Comparison of ENCODE assay signal across 8 mouse cellular contexts in the genomic region with DNA sequence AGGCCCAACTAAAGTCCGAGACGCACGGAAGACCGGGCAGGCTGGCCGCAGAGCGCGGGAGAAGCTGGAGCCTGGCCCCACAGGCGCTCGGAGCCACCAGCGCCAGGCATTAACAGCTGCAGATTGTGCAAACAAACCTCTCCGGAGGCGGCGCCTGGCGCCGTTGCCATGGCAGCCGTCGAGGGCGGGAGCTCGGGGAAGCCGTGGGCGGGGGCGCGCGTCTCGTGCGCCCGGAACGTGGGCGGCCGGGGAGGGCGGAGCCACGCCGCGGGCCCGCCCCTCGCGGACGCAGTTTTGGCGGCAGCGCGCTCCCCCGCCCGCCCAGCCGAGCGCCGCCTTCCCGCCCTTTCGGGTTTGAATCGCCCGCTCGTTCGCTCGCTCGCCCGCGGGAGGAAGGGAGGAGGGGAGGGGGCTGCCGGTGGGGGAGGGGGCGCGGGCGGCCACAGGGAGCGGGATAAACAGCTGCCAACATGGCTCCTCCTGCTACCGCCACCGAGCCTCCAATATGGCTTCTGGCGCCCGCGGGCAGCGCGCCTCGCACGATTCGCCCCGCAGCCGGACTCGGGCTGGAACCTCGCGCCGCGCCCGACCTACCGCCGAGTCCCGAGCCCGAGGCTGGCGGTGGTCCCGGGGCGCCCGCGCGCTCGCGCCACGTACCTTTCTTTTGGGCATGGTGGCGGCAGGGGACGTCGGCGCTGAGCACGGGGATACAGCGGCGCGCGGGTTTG. TPM values are rescaled to one million over a fixed set of nuclear protein-coding genes. Genes with fewer than 3 reads are reported as not detected.
DNase-seq lines count a peak whose midpoint lies in the region; ATAC-seq and TF ChIP-seq lines count a peak whose summit lies in the region.

No protein-coding gene starts in this region.

- TF ChIP-seq CTCF in stomach, postnatal 0 days (IDR thresholded peaks at IDR 0.05; ENCODE audit: low read depth) = peak; percentile 35; the same call in 1 of the 2 replicates

- H3K36me3 ChIP-seq in forebrain, embryonic 13.5 days (ENCODE audit: poor library complexity, severe bottlenecking) = peaks cover 36% of the 10 kb centered on the region
- peaks cover 28% of the 10 kb centered on the region for H3K36me3 ChIP-seq in liver, embryonic 16.5 days (ENCODE audit: control insufficient read depth, insufficient read depth)
- peaks cover 34% of the 10 kb centered on the region for H3K36me3 ChIP-seq in neural tube, embryonic 12.5 days
- H3K36me3 ChIP-seq in stomach, postnatal 0 days (ENCODE audit: control insufficient read depth, insufficient read depth, low read length) = peaks cover 4% of the 10 kb centered on the region; the same call in 1 of the 2 replicates

- peak; percentile 62 for ATAC-seq in cerebellum, adult (ENCODE audit: insufficient number of reproducible peaks, low FRiP score, low TSS enrichment)
- peak; percentile 65 for ATAC-seq in forebrain, embryonic 13.5 days
- peak; percentile 84 for ATAC-seq in liver, embryonic 16.5 days (ENCODE audit: low read depth)
- ATAC-seq in neural tube, embryonic 12.5 days (ENCODE audit: low FRiP score, low read depth) = peak; percentile 70
- ATAC-seq in stomach, postnatal 0 days (ENCODE audit: low FRiP score, low TSS enrichment) = peak; percentile 88

- TF ChIP-seq EP300 in stomach, postnatal 0 days (optimal IDR thresholded peaks at IDR 0.05) = no peak

- no peaks in the 10 kb centered on the region for H3K9me3 ChIP-seq in forebrain, embryonic 13.5 days (replicated peaks)
- H3K9me3 ChIP-seq in liver, embryonic 16.5 days (replicated peaks; ENCODE audit: control insufficient read depth, low read length) = no peaks in the 10 kb centered on the region
- H3K9me3 ChIP-seq in neural tube, embryonic 12.5 days = no peaks in the 10 kb centered on the region
- H3K9me3 ChIP-seq in stomach, postnatal 0 days (ENCODE audit: control insufficient read depth, low read length) = no peaks in the 10 kb centered on the region

- peak; percentile 91 for DNase-seq in ES-CJ7 (ENCODE audit: low read depth, low spot score)
- peak; percentile 98 to 99 for DNase-seq in heart, postnatal 10 days
- peak; percentile 75 for DNase-seq in large intestine, adult 2 months (ENCODE audit: low read depth, low spot score)
- DNase-seq in stomach, postnatal 0 days (ENCODE audit: low spot score) = peak; percentile 98

- intact Hi-C loops in heart, postnatal 10 days (cut with DNase I) = loop anchor here (5.0 kb wide), 1 partner anchor 295 kb away; a partner anchor contains a TSS

- H3K4me3 ChIP-seq in forebrain, embryonic 13.5 days = peak overlapping the region; percentile 76
- H3K4me3 ChIP-seq in liver, embryonic 16.5 days (ENCODE audit: low read depth, low read length) = peak overlapping the region; percentile 81
- H3K4me3 ChIP-seq in neural tube, embryonic 12.5 days = peak overlapping the region; percentile 62
- H3K4me3 ChIP-seq in stomach, postnatal 0 days (ENCODE audit: low read depth, low read length) = peak overlapping the region; percentile 74

- peak overlapping the region; percentile 99 for H3K27ac ChIP-seq in forebrain, embryonic 13.5 days
- peak overlapping the region; percentile 97 for H3K27ac ChIP-seq in liver, embryonic 16.5 days (ENCODE audit: low read length)
- peak overlapping the region; percentile 92 for H3K27ac ChIP-seq in neural tube, embryonic 12.5 days
- peak overlapping the region; percentile 99 for H3K27ac ChIP-seq in stomach, postnatal 0 days (replicated peaks)

- peak overlapping the region; percentile 98 for H3K4me2 ChIP-seq in forebrain, embryonic 13.5 days
- peak overlapping the region; percentile 100 for H3K4me2 ChIP-seq in liver, embryonic 16.5 days (ENCODE audit: low read depth, low read length)
- H3K4me2 ChIP-seq in neural tube, embryonic 12.5 days (replicated peaks) = peak overlapping the region; percentile 96
- peak overlapping the region; percentile 95 for H3K4me2 ChIP-seq in stomach, postnatal 0 days (replicated peaks; ENCODE audit: low read depth)

- H3K9ac ChIP-seq in forebrain, embryonic 13.5 days = peak overlapping the region; percentile 97
- H3K9ac ChIP-seq in liver, embryonic 16.5 days (ENCODE audit: low read depth, low read length) = peak overlapping the region; percentile 97
- peak overlapping the region; percentile 94 for H3K9ac ChIP-seq in neural tube, embryonic 12.5 days
- peak overlapping the region; percentile 91 for H3K9ac ChIP-seq in stomach, postnatal 0 days (ENCODE audit: low read length)

- no peaks in the 10 kb centered on the region for H3K27me3 ChIP-seq in forebrain, embryonic 13.5 days
- no peaks in the 10 kb centered on the region for H3K27me3 ChIP-seq in liver, embryonic 16.5 days (ENCODE audit: control insufficient read depth, insufficient read depth, low read depth, low read length)
- no peaks in the 10 kb centered on the region for H3K27me3 ChIP-seq in neural tube, embryonic 12.5 days (replicated peaks)
- no peaks in the 10 kb centered on the region for H3K27me3 ChIP-seq in stomach, postnatal 0 days (ENCODE audit: control insufficient read depth, insufficient read depth, low read length)

- peaks cover 66% of the 10 kb centered on the region for H3K4me1 ChIP-seq in forebrain, embryonic 13.5 days
- H3K4me1 ChIP-seq in liver, embryonic 16.5 days (ENCODE audit: control insufficient read depth, low read depth, low read length) = peaks cover 22% of the 10 kb centered on the region
- H3K4me1 ChIP-seq in neural tube, embryonic 12.5 days = peaks cover 38% of the 10 kb centered on the region
- no peaks in the 10 kb centered on the region for H3K4me1 ChIP-seq in stomach, postnatal 0 days (replicated peaks; ENCODE audit: control insufficient read depth, insufficient read depth)

- under 1% methylated on average over 60 of the region's 101 CpGs for WGBS in forebrain, embryonic 13.5 days
- WGBS in large intestine, adult 2 months = under 1% methylated on average over 88 of the region's 101 CpGs
- under 1% methylated on average over 76 of the region's 101 CpGs for WGBS in liver, embryonic 16.5 days (ENCODE audit: insufficient replicate concordance)
- WGBS in neural tube, embryonic 12.5 days = under 1% methylated on average over 86 of the region's 101 CpGs
- WGBS in stomach, postnatal 0 days = under 1% methylated on average over 64 of the region's 101 CpGs

RNA-seq across cellular contexts. Expression of a gene that starts 1.1 kb away (rescaled TPM):
- polyA plus RNA-seq in forebrain, embryonic 13.5 days (2015; fragmentation: Nextera tagmentation; extraction: Ambion mirVana) = 3,166 and 3,367 TPM in 2 replicates
- 100 to 1,000 TPM; 254 to 266 TPM for total RNA-seq in heart, postnatal 10 days (2021)
- 33.0 and 46.0 TPM in 2 replicates for polyA plus RNA-seq in large intestine, adult 2 months (2012; rRNA removed)
- polyA plus RNA-seq in liver, embryonic 16.5 days (2015; fragmentation: Nextera tagmentation; extraction: Ambion mirVana) = 517 and 560 TPM in 2 replicates
- polyA plus RNA-seq in neural tube, embryonic 12.5 days (2016; fragmentation: Nextera tagmentation; extraction: Ambion mirVana) = 2,314 and 2,342 TPM in 2 replicates
- polyA plus RNA-seq in stomach, postnatal 0 days (2015; fragmentation: Nextera tagmentation; extraction: Ambion mirVana) = 762 and 782 TPM in 2 replicates

RNA-seq across cellular contexts. Expression of a gene that starts 33.4 kb away (rescaled TPM):
- polyA plus RNA-seq in forebrain, embryonic 13.5 days (2015; fragmentation: Nextera tagmentation; extraction: Ambion mirVana) = 47.1 and 47.6 TPM in 2 replicates
- total RNA-seq in heart, postnatal 10 days (2021) = 10 to 100 TPM; 31.4 to 33.9 TPM
- 30.1 and 30.5 TPM in 2 replicates for polyA plus RNA-seq in large intestine, adult 2 months (2012; rRNA removed)
- 17.4 and 20.2 TPM in 2 replicates for polyA plus RNA-seq in liver, embryonic 16.5 days (2015; fragmentation: Nextera tagmentation; extraction: Ambion mirVana)
- 41.1 and 42.7 TPM in 2 replicates for polyA plus RNA-seq in neural tube, embryonic 12.5 days (2016; fragmentation: Nextera tagmentation; extraction: Ambion mirVana)
- polyA plus RNA-seq in stomach, postnatal 0 days (2015; fragmentation: Nextera tagmentation; extraction: Ambion mirVana) = 23.1 TPM in 2 replicates

RNA-seq across cellular contexts. Expression of a gene that starts 51.3 kb away (rescaled TPM):
- 0.15 and 0.34 TPM in 2 replicates for polyA plus RNA-seq in forebrain, embryonic 13.5 days (2015; fragmentation: Nextera tagmentation; extraction: Ambion mirVana)
- not detected for total RNA-seq in heart, postnatal 10 days (2021)
- not detected in 2 replicates for polyA plus RNA-seq in large intestine, adult 2 months (2012; rRNA removed)
- polyA plus RNA-seq in liver, embryonic 16.5 days (2015; fragmentation: Nextera tagmentation; extraction: Ambion mirVana) = 1.1 and 1.5 TPM in 2 replicates
- 0.84 and 1.9 TPM in 2 replicates for polyA plus RNA-seq in neural tube, embryonic 12.5 days (2016; fragmentation: Nextera tagmentation; extraction: Ambion mirVana)
- not detected in 2 replicates for polyA plus RNA-seq in stomach, postnatal 0 days (2015; fragmentation: Nextera tagmentation; extraction: Ambion mirVana)

Comparison
In these comparisons a context has a peak if more than half of its experiments do, and no peak if none do; other contexts are left out.
1. Peak in every context shown above with its lines: DNase-seq, ATAC-seq, H3K4me3 ChIP-seq and H3K27ac ChIP-seq.
2. RNA of a gene that starts 1.1 kb away (polyA plus RNA-seq): 3,166 to 3,367 TPM in forebrain, embryonic 13.5 days, 2,314 to 2,342 TPM in neural tube, embryonic 12.5 days, 762 to 782 TPM in stomach, postnatal 0 days and 517 to 560 TPM in liver, embryonic 16.5 days; 33.0 to 46.0 TPM in large intestine, adult 2 months; every median in the first group is over 10 times any median in the second.